Mouse (Mus musculus): ENCODE measurements at regions not wholly inside any gene's neighbourhood (a gene's known extent, or its start where the extent isn't known, plus 50 kb on each side); places are given as distances from the start of the nearest gene placed in this dataset.

GRCm38 (mm10) chr10:44861671-44862359, 205.2 kb upstream of the Prep start:
- DNase-seq (no peak), ATAC-seq (ENCODE audit: low FRiP score, low TSS enrichment) (no peak)
- no peak overlapping the region for H3K27ac ChIP-seq (replicated peaks; ENCODE audit: low read depth, low read length)
- no peaks in the 10 kb centered on the region for H3K27me3 ChIP-seq (ENCODE audit: control insufficient read depth, insufficient read depth, low read length)
- H3K4me1 ChIP-seq (ENCODE audit: control insufficient read depth, insufficient read depth, low read length): no peaks in the 10 kb centered on the region
- no peak overlapping the region for H3K4me3 ChIP-seq (replicated peaks; ENCODE audit: low read depth, low read length)
- no peaks in the 10 kb centered on the region for H3K36me3 ChIP-seq (ENCODE audit: control insufficient read depth, insufficient read depth, low read length)
- no peak overlapping the region for H3K4me2 ChIP-seq (ENCODE audit: low read length)
- 91% methylated on average over 10 of the region's 10 CpGs for WGBS
- H3K9ac ChIP-seq (replicated peaks; ENCODE audit: low read length): no peak overlapping the region
- H3K9me3 ChIP-seq (ENCODE audit: control insufficient read depth, low read length): no peaks in the 10 kb centered on the region

- H3K9ac ChIP-seq (replicated peaks; ENCODE audit: low read length): no peak overlapping the region
- no peak overlapping the region for H3K4me3 ChIP-seq (replicated peaks; ENCODE audit: low read depth, low read length)
- DNase-seq (no peak), ATAC-seq (ENCODE audit: low FRiP score, low TSS enrichment) (no peak)
- 85% methylated on average over 4 of the region's 4 CpGs for WGBS
- no peaks in the 10 kb centered on the region for H3K9me3 ChIP-seq (ENCODE audit: control insufficient read depth, low read length)
- H3K27me3 ChIP-seq (ENCODE audit: control insufficient read depth, insufficient read depth, low read length): no peaks in the 10 kb centered on the region
- H3K4me1 ChIP-seq (ENCODE audit: control insufficient read depth, insufficient read depth, low read length): no peaks in the 10 kb centered on the region
- H3K4me2 ChIP-seq (ENCODE audit: low read length): no peak overlapping the region
- no peak overlapping the region for H3K27ac ChIP-seq (replicated peaks; ENCODE audit: low read depth, low read length)
- H3K36me3 ChIP-seq (ENCODE audit: control insufficient read depth, insufficient read depth, low read length): no peaks in the 10 kb centered on the region
Observed at GRCm38 (mm10) chr10:44857444-44857843, 209.6 kb upstream of the Prep start.

- no peaks in the 10 kb centered on the region for H3K9me3 ChIP-seq (ENCODE audit: control insufficient read depth, low read length)
- ATAC-seq (ENCODE audit: low FRiP score, low TSS enrichment) (no peak), DNase-seq (no peak)
- WGBS: 95% methylated on average over 4 of the region's 4 CpGs
- H3K9ac ChIP-seq (replicated peaks; ENCODE audit: low read length): no peak overlapping the region
- H3K4me1 ChIP-seq (ENCODE audit: control insufficient read depth, insufficient read depth, low read length): no peaks in the 10 kb centered on the region
- no peaks in the 10 kb centered on the region for H3K27me3 ChIP-seq (ENCODE audit: control insufficient read depth, insufficient read depth, low read length)
- no peaks in the 10 kb centered on the region for H3K36me3 ChIP-seq (ENCODE audit: control insufficient read depth, insufficient read depth, low read length)
- H3K4me3 ChIP-seq (replicated peaks; ENCODE audit: low read depth, low read length): no peak overlapping the region
- no peak overlapping the region for H3K27ac ChIP-seq (replicated peaks; ENCODE audit: low read depth, low read length)
- H3K4me2 ChIP-seq (ENCODE audit: low read length): no peak overlapping the region
Observed at GRCm38 (mm10) chr10:44854109-44854508, 212.9 kb upstream of the Prep start.

- Histone ChIP-seq H3K27me3 (ENCODE audit: control insufficient read depth, insufficient read depth, low read length) (no peaks in the 10 kb centered on the region), H3K4me1 (ENCODE audit: control insufficient read depth, insufficient read depth, low read length) (no peaks in the 10 kb centered on the region), H3K36me3 (ENCODE audit: control insufficient read depth, insufficient read depth, low read length) (no peaks in the 10 kb centered on the region), H3K9ac (replicated peaks; ENCODE audit: low read length) (no peak overlapping the region), H3K4me3 (replicated peaks; ENCODE audit: low read depth, low read length) (no peak overlapping the region), H3K9me3 (ENCODE audit: control insufficient read depth, low read length) (no peaks in the 10 kb centered on the region), H3K4me2 (ENCODE audit: low read length) (no peak overlapping the region), H3K27ac (replicated peaks; ENCODE audit: low read depth, low read length) (no peak overlapping the region)
- DNase-seq (no peak), ATAC-seq (ENCODE audit: low FRiP score, low TSS enrichment) (no peak)
- WGBS: 89% methylated on average over 4 of the region's 4 CpGs
Observed at GRCm38 (mm10) chr10:44849016-44849415, 218.0 kb upstream of the Prep start.

- H3K27ac ChIP-seq (replicated peaks; ENCODE audit: low read depth, low read length): no peak overlapping the region
- no peak overlapping the region for H3K4me3 ChIP-seq (replicated peaks; ENCODE audit: low read depth, low read length)
- no peak overlapping the region for H3K9ac ChIP-seq (replicated peaks; ENCODE audit: low read length)
- no peak overlapping the region for H3K4me2 ChIP-seq (ENCODE audit: low read length)
- no peaks in the 10 kb centered on the region for H3K27me3 ChIP-seq (ENCODE audit: control insufficient read depth, insufficient read depth, low read length)
- no peak for DNase-seq
- H3K9me3 ChIP-seq (ENCODE audit: control insufficient read depth, low read length): no peaks in the 10 kb centered on the region
- no peaks in the 10 kb centered on the region for H3K36me3 ChIP-seq (ENCODE audit: control insufficient read depth, insufficient read depth, low read length)
- no peak for ATAC-seq (ENCODE audit: low FRiP score, low TSS enrichment)
- WGBS: 85% methylated on average over 3 of the region's 3 CpGs
- H3K4me1 ChIP-seq (ENCODE audit: control insufficient read depth, insufficient read depth, low read length): no peaks in the 10 kb centered on the region
Observed at GRCm38 (mm10) chr10:44846765-44847164, 220.2 kb upstream of the Prep start.

- Histone ChIP-seq H3K4me1 (ENCODE audit: control insufficient read depth, insufficient read depth, low read length) (no peaks in the 10 kb centered on the region), H3K27ac (replicated peaks; ENCODE audit: low read depth, low read length) (no peak overlapping the region), H3K9ac (replicated peaks; ENCODE audit: low read length) (no peak overlapping the region), H3K4me3 (replicated peaks; ENCODE audit: low read depth, low read length) (no peak overlapping the region), H3K36me3 (ENCODE audit: control insufficient read depth, insufficient read depth, low read length) (no peaks in the 10 kb centered on the region), H3K27me3 (ENCODE audit: control insufficient read depth, insufficient read depth, low read length) (no peaks in the 10 kb centered on the region), H3K4me2 (ENCODE audit: low read length) (no peak overlapping the region), H3K9me3 (ENCODE audit: control insufficient read depth, low read length) (no peaks in the 10 kb centered on the region)
- peak; percentile 20 for DNase-seq
- 7% methylated on average over 2 of the region's 2 CpGs for WGBS
- ATAC-seq (ENCODE audit: low FRiP score, low TSS enrichment): no peak
Observed at GRCm38 (mm10) chr10:44846149-44846548, 220.9 kb upstream of the Prep start.

GRCm38 (mm10) chr10:44840449-44840848, 226.6 kb upstream of the Prep start:
- no peak for ATAC-seq (ENCODE audit: low FRiP score, low TSS enrichment)
- no peaks in the 10 kb centered on the region for H3K36me3 ChIP-seq (ENCODE audit: control insufficient read depth, insufficient read depth, low read length)
- H3K9me3 ChIP-seq (ENCODE audit: control insufficient read depth, low read length): no peaks in the 10 kb centered on the region
- no peak overlapping the region for H3K4me3 ChIP-seq (replicated peaks; ENCODE audit: low read depth, low read length)
- H3K27me3 ChIP-seq (ENCODE audit: control insufficient read depth, insufficient read depth, low read length): no peaks in the 10 kb centered on the region
- no peaks in the 10 kb centered on the region for H3K4me1 ChIP-seq (ENCODE audit: control insufficient read depth, insufficient read depth, low read length)
- no peak for DNase-seq
- H3K4me2 ChIP-seq (ENCODE audit: low read length): no peak overlapping the region
- H3K9ac ChIP-seq (replicated peaks; ENCODE audit: low read length): no peak overlapping the region
- no peak overlapping the region for H3K27ac ChIP-seq (replicated peaks; ENCODE audit: low read depth, low read length)
- WGBS: 71% methylated on average over 2 of the region's 2 CpGs

GRCm38 (mm10) chr10:44832455-44832854, 234.5 kb upstream of the Prep start:
- no peaks in the 10 kb centered on the region for H3K4me1 ChIP-seq (ENCODE audit: control insufficient read depth, insufficient read depth, low read length)

GRCm38 (mm10) chr10:44826271-44826670, 240.7 kb upstream of the Prep start:
- no peaks in the 10 kb centered on the region for H3K9me3 ChIP-seq (ENCODE audit: control insufficient read depth, low read length)
- H3K9ac ChIP-seq (replicated peaks; ENCODE audit: low read length): no peak overlapping the region
- no peak for ATAC-seq (ENCODE audit: low FRiP score, low TSS enrichment)
- 83% methylated on average over 3 of the region's 3 CpGs for WGBS
- DNase-seq: no peak
- no peaks in the 10 kb centered on the region for H3K27me3 ChIP-seq (ENCODE audit: control insufficient read depth, insufficient read depth, low read length)
- no peaks in the 10 kb centered on the region for H3K4me1 ChIP-seq (ENCODE audit: control insufficient read depth, insufficient read depth, low read length)
- H3K36me3 ChIP-seq (ENCODE audit: control insufficient read depth, insufficient read depth, low read length): no peaks in the 10 kb centered on the region
- H3K27ac ChIP-seq (replicated peaks; ENCODE audit: low read depth, low read length): no peak overlapping the region
- H3K4me3 ChIP-seq (replicated peaks; ENCODE audit: low read depth, low read length): no peak overlapping the region
- H3K4me2 ChIP-seq (ENCODE audit: low read length): no peak overlapping the region

More at GRCm38 (mm10) chr10:44832455-44832854, 234.5 kb upstream of the Prep start:
- WGBS: 88% methylated on average over 1 of the region's 1 CpGs
- DNase-seq: no peak
- no peaks in the 10 kb centered on the region for H3K27me3 ChIP-seq (ENCODE audit: control insufficient read depth, insufficient read depth, low read length)
- no peak overlapping the region for H3K27ac ChIP-seq (replicated peaks; ENCODE audit: low read depth, low read length)
- no peaks in the 10 kb centered on the region for H3K9me3 ChIP-seq (ENCODE audit: control insufficient read depth, low read length)
- no peak overlapping the region for H3K4me2 ChIP-seq (ENCODE audit: low read length)
- no peak overlapping the region for H3K4me3 ChIP-seq (replicated peaks; ENCODE audit: low read depth, low read length)
- no peaks in the 10 kb centered on the region for H3K36me3 ChIP-seq (ENCODE audit: control insufficient read depth, insufficient read depth, low read length)
- no peak overlapping the region for H3K9ac ChIP-seq (replicated peaks; ENCODE audit: low read length)
- no peak for ATAC-seq (ENCODE audit: low FRiP score, low TSS enrichment)
